Mouse (Mus musculus) right cerebral cortex, adult 2 months (tissue): ENCODE measurements around the gene Zmiz1.

Experiments used
- DNase-seq, 2 experiments: peaks; one replicate each; pipeline ENCODE4 v3.0.0; 2021 to 2022; ENCODE audit warnings: low spot score in 2 of 2

The Zmiz1 gene

DNA sequence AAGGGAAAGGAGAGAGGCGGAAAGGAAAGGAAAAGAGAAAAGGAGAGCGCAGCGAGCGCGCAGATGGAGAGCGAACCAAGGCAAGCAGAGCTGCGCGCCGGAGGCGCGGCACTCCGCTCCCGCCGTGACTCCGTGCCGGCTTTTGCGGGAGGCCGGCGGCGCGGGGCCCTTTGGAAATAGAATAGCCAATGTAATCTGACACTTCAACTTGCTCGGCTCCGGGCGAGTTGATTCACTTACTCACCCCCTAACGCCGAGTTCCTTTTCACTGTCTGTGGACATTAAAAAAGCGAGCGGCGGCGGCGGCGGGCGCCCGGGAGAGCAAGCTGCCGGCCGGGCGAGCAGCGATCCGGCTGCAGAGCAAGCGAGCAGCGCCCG, at the start of gene Zmiz1:
Gene Zmiz1, plus strand, starts transcription at position 170 of the 378 bp plus-strand sequence.
- peak; percentile 84 to 91 for DNase-seq

DNA sequence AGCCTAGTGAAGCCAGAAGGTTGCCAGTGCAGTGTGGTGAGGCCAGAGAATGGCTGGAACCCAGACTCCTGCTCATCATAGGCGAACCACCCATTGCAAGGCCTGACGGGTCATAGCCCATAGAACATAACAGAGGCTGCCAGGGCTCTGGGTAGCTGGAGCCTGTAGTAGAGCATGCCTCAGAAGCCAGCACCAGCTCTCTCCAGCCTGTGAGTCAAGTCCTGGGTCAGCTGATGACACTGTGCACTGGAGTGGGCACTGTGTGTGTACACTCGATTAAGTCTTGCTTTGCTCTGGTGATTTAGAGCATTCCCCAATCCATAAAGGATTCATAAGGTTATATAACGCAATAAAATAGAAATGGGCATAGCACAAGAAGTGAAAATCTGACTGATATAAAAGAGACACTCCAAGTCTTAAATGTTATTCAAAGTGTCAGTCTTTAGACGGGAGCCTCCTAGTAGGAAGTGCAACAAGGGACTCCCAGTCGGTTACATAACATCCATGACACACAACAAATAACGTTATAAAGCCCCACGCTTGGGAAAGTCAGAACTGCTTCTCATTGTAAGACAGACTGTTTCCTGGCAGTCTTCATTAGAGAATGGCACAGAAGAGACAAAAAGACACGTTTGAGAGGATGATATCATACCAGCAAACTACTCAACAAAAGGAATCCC, 47.0 kb upstream of the Zmiz1 start:
- DNase-seq, result no peak

DNA sequence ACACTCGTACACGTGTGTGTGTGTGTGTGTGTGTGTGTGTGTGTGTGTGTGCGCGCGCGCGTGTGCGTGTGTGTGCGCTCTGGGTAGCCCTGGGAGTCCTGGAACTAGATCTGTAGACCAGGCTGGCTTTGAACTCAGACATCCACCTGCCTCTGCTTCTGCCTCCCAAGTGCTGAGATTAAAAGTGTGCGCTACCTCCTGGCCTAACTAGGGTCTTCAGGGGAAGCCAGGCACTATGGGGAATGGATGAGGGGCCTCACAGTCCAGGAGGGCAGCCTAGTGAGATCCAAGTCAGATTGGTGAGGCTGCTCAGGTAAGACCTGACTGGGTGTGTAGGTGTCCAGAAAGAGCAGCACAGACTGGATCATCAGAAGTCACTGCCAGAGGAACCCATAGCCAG, 46.2 kb upstream of the Zmiz1 start:
- DNase-seq, result no peak

DNA sequence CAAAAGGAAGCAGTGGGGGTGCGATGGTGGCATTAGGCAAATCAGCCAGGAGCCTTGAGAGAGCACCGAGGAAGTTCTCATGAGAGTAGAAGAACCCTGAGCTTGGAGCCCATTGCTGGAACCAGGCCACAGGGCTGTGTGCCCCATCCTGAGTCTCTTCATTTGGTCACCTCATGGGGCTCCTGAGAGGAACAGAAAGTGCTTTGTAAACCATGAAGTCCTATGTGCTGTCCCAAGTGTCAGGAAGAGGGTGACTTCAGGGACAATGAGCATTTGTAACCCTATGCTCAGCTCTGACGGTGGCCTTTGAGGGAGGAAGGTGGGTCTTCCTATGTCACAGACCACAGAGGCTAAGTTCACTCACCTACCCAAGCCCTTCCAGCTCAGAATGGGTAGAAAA, 45.5 kb upstream of the Zmiz1 start:
- DNase-seq, result no peak

DNA sequence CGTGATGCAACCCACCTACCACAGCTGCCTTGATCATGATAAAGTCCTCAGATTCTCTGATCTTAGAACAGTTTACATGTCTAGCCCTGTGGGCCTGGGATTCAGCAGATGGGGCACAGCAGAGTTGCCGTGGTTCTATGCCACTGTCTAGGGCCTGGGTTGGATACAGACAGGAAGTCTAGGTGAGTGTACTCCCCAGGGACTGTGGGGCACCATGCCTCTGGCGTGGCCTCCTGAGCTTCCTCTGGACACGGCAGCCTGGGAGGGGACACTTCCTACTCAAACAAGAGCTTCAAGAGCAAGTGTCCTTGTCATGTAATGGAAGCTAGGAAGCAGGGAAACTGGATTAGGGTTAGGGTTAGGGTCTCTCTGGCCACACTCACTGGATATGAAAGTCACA, 44.9 kb upstream of the Zmiz1 start:
- DNase-seq, result no peak

DNA sequence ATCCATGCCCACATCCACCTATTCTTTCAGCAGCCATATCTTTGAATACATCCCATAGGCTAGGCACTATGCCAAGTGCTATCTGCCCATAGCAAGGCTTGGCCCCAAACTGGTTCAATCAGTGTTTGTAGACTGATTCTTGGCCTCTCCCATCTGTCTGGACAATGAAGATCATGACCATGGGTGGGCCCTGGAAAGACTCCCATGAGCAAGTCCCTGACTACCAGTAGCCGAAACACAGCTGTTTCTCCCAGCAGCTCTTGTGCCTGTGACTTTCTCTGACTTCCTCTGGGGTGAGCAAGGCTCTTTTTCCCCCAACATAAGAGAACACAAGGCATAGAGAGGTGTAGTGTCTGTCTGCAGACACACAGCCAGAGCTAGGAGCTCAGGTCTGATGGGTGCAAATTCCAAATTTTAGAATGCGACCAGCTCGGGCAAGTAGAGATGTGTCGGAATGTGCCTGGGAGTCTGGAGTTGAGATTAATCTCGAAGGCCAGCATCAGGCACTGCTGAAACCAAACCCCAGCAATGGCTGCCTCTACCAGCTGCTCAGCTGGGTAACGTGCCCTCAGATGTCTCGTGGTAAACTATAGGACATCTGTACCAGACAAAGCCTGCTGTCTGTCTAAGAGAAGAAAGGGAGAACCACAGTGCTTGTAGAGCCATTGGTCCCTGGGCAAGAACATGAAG, 38.8 kb upstream of the Zmiz1 start:
- DNase-seq, result no peak

DNA sequence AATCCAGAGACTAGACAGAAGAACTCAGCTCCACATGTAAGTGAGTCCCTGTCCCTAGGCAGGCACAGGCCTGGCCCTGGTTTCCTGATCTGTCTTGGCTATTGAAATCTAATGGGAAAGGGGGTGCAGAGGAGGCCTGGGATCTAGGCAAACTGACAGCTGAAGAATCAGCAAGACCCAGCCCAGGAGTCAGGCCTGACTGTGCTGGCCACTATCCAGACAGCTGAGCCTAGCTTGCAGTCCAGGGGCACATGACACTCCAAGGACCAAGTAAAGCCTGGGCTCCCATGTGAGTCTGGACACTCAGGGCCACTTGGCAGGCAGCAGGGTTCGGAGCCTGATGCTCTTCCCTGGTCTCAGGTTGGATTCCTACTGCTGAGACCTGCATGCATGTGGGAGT, 38.0 kb upstream of the Zmiz1 start:
- peak in 1 of 2 experiments; percentile 7 for DNase-seq

DNA sequence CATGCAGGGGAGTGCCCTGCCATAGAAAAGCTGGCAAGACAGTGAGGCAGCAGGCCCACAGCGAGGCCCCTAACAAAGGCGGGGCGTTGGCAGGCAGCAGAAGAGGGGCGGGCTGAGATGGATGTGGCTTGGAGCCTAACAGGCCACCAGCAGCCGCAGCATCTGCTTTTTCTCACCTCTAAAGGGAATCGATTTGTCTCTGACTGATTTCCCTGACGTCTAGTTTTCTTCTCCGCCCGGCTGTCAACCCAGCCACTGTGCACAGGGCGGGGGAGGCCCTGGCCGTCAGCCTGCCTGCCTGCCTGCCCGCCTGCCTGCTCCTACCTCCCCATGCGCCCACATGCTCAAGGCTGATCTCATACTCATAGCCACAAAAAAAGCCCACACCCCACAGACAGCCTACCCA, 37.4 kb upstream of the Zmiz1 start:
- peak; percentile 61 to 66 for DNase-seq

DNA sequence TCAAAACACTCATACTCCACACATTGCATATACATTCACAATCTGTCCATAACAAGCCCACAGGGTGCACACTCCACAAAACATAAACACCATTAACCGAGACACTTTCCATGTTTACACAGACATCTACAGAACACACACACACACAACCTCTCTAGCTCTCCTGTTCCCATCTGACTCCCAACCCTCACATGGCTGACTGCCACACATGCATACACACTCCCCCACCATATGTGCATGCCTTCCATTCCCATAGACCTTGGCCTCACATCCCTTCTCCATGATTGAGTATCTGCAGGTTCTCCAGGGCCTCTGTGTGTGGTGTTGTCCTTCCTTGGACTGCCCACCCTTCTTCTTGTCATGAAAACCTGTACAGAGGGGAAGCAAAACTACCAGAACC, 36.0 kb upstream of the Zmiz1 start:
- no peak for DNase-seq

DNA sequence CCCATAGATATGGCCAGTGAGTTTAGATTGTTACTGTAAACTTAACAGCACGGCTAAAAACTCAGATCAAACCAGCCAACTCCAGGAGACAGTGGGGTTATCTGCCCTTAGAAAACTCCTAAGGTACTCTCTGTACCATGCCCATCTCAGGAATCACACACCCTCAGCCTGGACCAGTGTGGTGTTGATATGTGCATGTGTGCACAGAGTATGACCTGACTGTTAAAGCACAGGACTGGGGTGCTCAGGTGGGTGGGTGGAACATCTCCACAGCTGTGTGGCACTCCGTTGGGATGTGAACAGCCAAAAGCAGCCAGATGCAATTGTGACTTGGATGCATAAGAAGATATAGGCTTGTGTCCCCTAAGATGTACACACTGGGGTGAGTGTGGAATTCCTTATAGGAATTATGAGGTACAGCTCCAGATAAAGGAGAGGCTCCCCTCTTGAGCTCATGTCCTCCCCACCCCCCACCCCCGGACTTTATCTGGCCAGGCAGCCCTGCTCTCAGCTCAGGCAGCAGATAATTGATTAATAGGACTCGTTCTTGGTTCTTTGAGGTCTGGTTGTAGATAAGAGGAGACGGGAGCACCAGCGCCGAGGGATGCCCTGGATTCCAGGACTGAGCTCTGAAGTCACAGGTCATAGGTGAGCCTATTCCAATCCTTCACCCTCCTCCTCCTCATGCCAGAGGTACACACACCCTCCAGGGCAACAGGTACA, 35.1 kb upstream of the Zmiz1 start:
- no peak for DNase-seq

DNA sequence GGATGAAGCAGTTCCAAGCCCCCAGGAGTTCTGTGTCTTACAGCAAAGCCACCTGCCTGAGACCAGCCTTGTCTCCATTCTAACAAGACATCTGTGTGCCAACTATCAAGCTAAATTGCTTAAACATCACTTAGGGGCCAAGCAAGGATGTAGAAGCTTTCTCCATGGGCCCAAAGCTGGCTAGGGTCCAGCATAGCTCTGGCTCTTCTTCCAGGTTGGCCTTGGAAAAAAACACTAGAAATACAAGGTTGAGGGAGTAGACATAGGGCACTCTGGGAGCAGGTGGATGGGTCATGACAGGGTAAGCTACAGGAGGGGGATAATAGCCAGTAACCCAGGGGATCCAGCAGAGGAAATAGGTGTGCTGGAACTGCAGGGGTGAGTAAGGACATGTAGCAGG, 20.7 kb upstream of the Zmiz1 start:
- DNase-seq, result no peak

DNA sequence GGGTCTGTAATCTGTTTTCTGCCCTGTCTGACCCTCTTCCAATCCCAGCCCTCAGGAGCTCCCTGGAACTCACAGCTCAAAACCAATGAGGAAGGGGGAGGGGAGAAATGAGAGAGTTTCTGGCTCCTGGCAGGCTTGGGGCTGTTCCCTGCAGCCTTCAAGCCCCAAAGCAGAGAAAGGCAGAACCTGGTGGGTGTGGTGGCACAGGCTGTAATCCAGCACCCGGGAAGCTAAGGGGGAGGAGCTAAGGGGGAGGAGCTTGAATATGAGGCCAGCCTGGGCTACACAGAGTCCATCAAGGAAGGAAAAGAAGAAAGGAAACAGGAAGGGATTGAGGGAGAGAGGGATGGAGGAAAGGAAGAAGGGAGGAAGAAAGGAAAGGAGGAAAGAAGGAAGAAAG, 18.9 kb upstream of the Zmiz1 start:
- DNase-seq, result no peak

DNA sequence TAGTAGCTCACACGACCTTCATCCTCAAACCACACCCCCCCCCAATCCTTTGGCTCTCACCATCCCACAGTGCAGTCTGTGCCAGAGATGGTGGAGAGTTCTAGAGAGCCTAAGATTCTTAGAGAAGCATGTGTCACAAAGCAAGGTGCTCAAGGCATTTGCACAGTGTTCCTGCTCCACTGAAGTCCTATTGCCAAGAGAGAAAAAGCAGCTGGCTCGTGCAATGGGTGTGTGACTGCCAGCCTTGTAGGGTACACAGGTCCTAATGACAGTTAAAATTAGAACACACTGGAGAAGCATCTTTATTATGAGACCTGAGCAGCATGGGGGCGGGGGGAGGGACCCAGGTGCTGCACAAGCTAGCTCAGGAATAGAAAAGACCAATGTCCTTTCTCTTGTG, 18.2 kb upstream of the Zmiz1 start:
- DNase-seq, result no peak

DNA sequence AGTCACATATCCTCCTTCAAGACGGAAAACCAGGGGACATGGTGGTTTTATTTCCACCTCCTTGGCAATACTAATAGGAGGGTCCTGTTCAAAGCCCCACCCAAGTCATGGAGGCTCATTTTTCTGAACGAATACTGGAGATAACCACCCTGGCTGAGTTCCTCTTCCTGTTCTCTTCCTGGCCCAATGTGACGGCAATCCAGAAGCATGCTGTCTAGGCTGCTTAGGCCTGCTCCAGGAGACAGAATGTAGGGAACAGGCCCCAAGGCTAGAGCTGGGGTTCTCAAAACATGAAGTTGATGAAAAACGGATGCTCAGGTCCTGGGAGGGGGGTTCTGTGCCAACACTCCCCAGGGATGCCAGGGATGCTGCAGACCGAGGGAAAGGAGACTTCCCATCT, 17.5 kb upstream of the Zmiz1 start:
- DNase-seq, result no peak

DNA sequence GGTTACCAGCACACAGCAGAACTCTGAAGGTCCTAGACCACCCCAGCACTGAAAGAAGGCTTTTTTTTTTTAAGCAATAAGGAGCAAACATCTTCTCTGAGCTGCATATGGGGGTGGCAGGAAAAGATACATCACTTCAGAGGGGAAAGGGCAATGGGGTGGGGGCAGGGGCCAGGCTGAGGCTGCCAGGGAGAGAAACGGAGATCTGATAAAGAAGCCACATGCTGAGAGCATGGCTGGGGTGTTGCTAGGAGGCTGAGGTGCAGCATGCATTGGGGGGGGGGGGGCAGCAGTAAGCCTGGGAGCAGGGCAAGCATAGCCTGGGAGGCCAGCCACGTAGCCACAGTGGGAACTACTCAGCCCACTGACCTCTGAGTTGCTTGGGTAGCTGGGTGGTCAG, 16.3 kb upstream of the Zmiz1 start:
- DNase-seq, result no peak

DNA sequence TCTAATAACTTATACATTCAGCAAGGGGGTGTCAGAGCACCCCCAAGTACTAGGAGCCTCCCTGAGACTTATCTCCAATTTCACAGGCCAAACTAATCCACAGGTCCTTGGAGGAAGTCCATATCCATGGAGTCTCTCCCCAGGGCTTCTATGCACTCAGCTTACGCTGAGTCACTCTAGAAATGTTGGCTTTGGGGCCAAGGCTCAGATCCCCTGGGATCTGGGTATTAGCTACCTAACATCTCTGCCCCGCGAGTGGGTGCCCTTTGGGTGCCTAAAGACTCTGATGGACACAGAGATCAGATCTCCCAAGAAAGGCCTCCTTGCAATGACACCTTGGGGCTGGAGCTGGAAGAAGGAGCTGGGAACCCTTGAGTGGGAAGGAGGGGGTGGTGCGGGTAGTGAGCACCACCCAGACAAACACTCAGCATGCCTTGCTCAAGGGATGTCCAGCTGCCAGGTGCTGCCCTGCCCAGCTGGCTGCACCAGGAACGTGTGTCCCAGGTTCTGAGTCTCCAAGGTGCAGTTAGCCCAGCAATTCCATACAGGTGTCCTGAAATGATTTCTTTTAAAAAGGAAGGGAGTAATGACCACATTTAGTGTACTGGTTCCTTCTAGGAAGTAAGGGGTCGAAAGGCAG, 11.7 kb upstream of the Zmiz1 start:
- no peak for DNase-seq

DNA sequence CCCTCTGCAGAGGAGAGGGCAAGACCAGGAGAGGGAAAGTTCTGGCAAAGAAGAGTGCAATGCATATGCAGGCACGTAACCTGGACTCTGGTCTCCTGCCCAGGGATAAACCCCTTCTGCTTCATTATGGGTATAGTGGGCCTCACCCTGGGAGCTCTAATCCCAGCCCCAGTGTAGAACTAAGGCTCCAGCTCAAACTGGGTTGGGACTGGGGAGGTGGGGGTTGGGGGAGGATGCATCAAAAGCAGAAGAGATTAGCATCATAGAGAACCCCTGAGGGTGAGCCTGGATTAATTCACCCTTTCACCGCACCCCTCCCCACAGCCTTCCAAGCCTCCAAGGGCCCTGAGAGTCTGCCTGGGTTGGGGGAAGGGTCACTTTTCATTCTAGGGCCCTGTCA, 10.5 kb upstream of the Zmiz1 start:
- no peak for DNase-seq

DNA sequence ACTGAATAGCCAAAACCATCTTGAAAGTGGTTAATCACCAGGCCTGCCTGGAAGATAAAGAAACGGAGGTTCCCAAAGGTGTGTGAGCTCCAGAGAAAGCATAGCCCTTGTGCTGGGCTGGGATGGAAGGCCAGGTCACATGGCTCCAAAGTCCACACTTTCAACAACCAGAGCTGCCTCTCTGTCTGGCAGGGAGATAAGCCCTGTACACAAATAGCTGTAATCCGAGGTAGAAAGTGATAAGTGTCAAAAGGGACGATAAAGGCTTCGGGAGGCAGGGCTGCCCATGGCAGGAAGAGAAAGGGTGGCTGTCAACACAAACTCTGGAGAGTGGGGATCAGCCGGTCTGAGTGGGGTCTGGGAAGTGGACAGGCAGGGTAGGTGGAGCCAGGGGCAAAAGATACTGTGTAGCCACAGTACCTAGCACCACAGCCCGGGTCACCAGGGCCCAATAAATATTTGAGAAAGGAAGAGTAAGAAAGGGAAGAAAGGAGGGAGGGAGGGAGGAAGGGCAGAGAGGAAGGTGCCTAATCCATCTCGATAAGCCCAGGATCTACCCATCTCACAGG, 7.8 kb upstream of the Zmiz1 start:
- no peak for DNase-seq

DNA sequence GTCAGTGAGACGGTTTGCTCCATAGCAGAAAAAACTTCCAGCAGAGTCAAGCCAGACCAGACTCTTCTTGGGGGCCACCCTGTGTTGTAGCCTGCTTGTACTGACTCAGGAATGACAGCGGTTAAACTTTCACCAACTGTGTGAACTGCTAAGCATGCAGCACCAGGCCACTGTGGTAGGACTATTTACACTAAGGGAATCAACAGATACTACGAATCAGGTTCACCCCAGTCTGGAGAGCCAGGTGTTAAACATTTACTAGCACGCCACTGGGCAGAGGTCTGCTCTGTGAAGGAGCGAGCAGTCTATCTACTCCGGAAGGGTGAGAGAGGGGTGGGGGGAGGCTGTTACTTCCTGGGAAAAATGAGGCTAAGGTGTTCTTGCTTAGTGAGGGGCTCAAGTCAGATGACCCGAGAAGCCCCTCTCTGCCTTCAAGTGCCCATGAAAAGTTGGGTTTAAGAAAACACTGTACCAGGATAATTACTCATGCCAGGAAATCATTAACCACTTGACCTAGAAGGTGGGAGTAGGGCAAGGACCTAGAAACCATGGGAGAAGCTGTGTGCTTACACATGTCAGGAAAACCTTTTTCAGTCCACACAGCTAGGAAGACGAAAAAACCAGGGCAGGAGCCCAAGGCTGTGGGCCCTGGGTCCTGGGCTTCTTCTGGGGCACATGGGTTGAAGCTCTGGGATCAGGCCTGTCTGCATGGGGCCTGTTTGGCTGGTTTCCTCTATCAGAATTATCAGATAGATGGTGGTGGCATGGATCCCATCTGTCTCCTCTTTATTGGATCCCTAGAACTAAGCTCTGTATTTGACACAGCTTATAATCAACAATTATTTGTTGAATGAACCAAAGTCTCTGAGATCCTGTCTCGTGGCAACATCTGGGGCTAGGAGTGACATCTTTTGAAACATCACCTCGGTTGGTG, 7.0 kb upstream of the Zmiz1 start:
- DNase-seq, result no peak

DNA sequence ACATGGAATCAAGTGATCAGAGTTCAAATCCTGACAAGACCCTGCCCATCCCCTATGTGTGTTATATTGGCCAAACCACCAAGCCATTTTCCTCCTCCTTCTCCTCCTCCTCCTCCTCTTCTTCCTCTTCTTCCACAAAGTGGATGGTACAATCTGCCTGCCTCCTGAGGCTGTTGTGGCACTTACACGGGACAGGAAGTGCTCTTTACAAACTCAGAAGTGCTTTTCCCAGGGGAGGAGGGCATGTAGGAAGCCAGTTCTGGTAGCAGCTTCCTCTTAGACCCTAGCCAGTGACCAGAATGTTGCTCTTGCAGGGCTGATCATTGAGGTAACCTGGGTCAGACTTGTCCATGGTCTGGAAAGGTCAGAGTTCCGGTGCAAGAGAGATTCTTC, 6.4 kb upstream of the Zmiz1 start:
- DNase-seq, result no peak

DNA sequence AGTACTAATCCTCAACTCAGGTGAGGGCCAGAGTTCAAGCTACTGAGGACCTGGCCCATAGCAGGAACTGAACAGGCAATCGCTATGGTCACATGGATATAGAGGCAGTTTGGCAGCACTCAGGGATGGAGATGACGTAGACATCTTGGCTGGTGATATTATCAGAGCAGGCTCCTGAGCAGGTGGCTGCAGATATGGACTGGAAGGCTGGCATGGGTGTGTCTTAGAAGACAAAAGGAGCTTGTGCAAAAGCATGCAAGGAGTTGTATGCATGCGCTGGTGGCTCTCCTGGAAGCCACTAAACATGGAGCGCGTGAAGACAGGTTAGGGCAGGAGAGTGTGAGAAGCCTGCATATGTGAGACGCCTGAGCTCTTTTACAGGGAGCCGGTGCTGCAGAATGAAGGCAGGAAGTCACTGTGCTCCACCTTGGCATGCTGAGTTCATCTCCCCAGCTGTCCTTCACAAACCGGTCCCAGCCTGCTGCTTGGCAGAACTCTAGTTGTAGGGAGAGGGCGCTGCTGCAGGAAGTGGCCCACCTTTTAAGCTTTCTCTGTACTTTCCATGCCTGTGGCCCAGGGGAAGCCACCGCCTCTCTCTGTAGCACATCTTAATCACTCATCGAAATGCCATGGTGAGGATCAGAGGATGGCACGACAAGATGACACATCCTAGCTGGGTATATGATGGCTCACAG, 4.8 kb upstream of the Zmiz1 start:
- no peak for DNase-seq
